Mouse (Mus musculus) MEL-GATA-1-ER (cell line): ENCODE measurements around the gene Arsj.
A peak's percentile ranks its signal among the peaks of the same experiment; 100 is the strongest.

Experiments used
- DNase-seq: peaks from one replicate; pipeline ENCODE4 v3.0.0-alpha.2; 2012; ENCODE audit warnings: low read depth; ENCODE audit errors: extremely low read depth

Gene Arsj

DNA sequence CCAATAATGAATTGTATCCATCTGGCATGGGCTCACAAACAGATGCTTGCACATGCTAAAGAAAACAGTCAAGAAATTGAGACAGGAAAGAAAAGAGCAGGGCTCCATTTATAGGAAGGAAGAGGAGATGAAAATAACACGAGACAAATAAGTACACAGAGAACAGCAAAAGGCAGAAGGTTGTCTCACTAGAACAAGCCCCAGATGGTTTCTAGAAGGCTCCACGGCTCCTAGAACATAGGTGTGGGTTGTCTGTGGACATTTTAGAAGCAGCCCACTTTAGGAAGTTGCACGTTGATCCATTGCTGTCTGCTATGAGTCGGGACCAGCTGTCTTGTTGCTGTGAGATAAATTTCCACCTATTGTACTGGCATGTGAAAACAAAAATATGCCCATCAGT, 37.2 kb downstream of the Arsj start:
- DNase-seq = no peak

DNA sequence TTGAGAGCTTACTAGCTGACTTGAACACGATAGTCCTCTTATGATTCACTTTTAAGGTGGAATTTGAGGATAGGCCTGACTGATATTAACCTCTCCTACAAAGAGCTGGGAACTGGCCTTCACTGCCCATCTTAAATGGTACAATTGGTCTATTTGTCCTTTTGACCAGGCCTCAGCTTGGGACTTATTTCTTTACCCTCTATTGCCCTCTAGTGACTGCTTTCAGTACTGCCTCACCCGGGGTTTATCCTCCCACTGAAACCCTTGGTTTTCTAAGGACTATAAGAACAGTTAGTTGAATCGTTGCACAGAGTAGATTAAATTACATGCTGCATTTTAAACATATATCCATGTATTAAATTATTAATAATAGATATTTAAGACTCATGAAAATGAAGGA, 39.4 kb downstream of the Arsj start:
- DNase-seq = peak; percentile 49

DNA sequence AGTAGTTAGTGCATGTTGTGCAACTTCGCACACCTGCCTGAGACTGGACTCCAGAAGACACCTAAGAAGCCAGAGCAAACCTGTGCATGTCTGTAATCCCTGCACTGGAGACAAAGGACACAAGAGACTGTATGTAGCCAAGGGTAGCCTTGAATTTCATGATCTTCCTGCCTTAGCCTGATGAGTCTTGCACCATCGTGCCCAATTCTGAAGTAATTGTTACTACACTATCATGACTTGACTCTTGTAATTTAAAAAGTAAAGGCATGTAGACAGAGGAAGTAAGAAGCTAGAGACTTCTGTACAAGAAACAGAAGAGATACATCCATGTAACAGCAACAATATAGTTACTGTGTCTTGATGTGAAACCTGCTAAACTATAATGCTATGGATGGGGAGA, 40.7 kb downstream of the Arsj start:
- DNase-seq = no peak

DNA sequence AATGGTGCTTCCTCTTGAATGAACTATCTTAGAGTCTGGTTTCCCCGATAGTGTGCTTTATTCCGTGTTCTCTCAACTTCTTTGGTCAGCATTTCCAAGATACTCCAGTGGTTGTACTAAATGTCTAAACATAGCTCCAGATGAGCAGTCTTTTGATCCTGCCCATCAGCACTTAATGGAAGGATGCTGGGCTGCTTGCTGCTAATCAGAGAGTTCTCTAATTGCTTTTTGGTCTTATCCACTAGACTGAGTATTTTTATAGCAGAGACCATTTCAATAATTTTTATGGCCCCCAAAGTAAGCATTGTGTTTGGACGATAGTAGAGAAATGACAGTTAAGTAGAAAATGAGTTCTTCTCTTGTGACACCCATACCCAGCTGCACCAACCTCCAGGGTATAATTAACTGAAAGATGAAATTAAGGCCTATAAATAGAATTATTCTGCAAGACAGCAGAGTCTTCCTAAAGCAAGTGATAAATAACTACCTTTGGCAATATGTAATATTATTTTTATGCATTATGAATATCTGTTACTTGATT, 67.1 kb downstream of the Arsj start:
- DNase-seq = no peak

DNA sequence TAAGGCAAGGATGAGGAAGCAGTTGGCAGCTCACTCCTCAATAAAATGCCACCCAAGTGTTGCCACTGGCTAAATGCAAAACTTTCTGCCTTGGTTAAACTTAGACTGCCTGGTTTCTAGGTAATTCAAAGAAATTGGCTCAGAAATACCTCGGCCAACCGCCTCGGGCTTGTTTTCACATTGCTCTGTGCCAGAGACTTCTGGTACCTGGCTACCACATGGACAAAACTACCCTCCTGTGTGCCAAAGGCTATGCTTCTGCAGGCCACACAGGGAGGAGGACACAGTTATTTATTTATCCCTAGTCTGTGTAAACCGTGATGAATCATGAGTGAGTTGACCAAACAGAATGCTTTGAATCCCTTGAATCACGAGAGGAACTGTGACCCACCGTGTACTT, 75.8 kb downstream of the Arsj start:
- no peak for DNase-seq

DNA sequence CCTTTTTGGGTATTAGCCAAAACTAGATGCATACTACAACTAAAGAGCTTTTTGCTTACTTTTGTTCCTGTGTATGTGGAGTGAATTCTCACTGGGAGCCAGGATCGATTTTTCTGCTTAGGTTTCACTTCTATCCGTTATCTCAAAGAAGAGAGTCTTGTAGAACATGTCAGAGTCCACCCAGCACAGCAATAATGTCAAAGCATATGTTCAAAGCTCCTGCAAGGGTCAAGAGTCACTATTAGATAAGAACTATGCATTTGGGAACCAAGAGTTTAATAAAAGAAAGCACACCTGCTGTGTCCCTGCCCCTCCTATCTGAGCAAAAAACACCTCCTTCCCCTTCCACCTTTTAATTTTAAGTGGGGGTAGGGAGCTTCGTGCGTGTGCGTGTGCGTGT, 85.6 kb downstream of the Arsj start:
- DNase-seq = no peak

DNA sequence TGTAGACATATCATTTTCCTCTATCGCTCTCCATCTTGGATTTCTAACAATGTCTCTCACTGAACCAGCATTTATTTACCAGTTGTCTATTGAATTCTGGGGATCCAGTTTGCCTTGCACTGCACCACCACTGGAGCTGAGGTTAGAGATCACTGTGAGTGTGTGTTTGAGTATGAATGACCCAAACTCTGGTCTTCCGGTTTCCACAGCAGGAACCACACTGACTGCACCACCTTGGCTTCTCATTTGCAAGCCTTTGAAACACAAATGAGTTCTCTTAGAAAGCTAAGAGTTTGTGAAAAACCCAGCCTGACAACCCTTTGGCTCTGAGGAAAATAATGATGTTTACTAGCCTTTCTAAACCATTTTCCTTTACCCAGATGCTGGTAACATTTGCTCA, 86.0 kb downstream of the Arsj start:
- DNase-seq = no peak

DNA sequence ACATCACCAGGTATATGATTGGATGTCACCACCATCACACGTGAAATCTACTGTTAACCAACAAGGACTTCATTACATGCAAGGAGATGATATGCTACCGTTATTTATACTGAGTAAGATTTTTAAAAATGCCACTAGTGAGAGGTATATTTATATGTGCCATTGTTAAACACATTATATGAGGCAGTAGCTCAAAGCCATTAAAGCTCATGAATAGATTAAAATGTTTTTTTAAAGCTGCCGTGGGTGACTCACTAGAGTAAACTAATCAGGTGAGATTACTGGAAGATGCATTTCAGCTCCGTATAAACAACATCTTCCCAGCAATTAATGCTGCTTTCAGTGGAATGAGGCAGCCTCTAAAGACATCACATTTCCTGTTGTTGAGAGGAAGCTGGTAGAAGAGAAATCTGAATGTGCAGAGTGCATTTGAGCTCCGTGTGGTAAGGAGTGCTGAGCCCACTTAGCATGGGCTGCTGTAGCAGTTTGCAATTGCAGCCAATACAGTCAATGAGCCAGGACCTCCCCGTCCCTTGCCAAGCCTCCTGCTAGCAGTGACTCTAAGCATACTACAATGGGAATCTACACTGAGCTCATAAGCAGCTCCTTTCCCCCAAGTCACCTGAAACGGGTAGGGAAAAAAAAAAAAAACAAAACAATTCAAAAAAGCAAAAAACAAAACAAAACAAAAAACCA, 92.5 kb downstream of the Arsj start:
- no peak for DNase-seq

DNA sequence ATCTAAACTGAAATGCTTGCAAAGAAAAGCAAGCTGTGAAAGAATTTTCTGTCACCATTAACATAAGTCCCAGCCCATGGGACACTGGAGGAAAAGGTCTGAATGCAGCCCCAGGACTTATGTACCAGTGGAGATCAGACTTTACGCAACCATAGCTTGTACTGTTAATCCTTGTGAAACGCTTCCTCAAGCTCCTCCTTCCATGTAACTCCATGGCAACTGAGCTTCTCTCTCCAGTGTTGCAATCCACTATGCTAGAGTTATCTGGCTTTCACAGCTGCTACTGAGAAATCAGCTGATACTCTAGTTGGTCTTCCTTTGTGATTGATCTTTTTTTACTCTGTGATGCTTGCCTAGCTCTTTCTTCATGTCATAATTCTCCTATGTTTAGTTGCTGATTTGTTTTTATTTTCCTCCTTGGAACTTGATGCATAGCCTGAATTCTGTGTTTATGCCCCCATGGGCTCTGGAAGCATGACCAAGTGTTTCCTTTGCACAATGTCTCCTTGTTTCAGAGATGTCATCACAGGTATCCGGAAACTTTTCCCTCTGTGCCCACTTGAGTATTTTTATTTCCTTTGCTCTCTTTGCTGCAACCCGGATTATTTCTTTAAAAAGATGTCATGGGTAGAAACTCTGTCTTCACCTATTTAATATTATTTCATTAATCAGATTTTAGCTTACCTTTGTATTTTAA, 99.8 kb downstream of the Arsj start:
- no peak for DNase-seq

DNA sequence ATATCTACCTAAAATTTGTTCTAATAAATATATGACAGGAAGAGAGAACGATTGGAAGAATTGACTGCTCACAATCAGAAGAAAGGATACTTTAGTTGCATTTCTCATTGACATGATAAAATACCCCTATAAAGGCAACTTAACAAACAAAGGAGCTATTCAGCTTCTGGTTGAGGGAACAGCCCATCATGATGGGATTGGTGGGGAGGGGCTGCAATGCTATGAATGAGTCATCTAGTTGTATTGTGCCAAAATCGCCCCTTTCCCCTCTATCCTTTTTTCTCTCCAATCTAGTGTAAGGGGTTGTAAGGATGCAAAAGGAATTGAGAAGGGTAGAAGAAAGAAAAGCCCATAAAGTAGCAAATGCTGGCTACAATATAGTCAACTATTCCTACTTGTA, 100.8 kb downstream of the Arsj start:
- no peak for DNase-seq
